Mouse (Mus musculus) midbrain, postnatal 0 days (tissue): ENCODE measurements at regions not wholly inside any gene's neighbourhood (a gene's known extent, or its start where the extent isn't known, plus 50 kb on each side); places are given as distances from the start of the nearest gene placed in this dataset.
A peak's percentile ranks its signal among the peaks of the same experiment; 100 is the strongest.

ENCODE experiments used
- ATAC-seq: fragments of 200-750 bp; cut with Nextera tagmentation; 2 replicates; pipeline ENCODE4 v1.8.0; 2017; ENCODE audit warnings: moderate number of reproducible peaks, mild to moderate bottlenecking, moderate TSS enrichment, moderate library complexity; ENCODE audit not compliant: low FRiP score
- DNase-seq: peaks from one replicate; pipeline ENCODE4 v3.0.0-alpha.2; 2015; ENCODE audit warnings: low spot score
- H3K27ac ChIP-seq: fragments of 300-500 bp; sonication (generic); 2 replicates; pipeline ENCODE4 v1.5.1; 2014; ENCODE audit warnings: low read depth, mild to moderate bottlenecking, low read length, mixed read lengths
- H3K27me3 ChIP-seq: fragments of 300-500 bp; sonication (generic); 2 replicates; pipeline ENCODE4 v1.6.1; 2014; ENCODE audit warnings: low read length, control low read depth, mixed read lengths; ENCODE audit not compliant: insufficient read depth
- H3K36me3 ChIP-seq: fragments of 300-500 bp; sonication (generic); 2 replicates; pipeline ENCODE4 v1.6.1; 2014; ENCODE audit warnings: low read length, control low read depth, mixed read lengths; ENCODE audit not compliant: insufficient read depth
- H3K4me1 ChIP-seq: fragments of 300-500 bp; sonication (generic); 2 replicates; pipeline ENCODE4 v1.6.1; 2014; ENCODE audit warnings: mild to moderate bottlenecking, control low read depth, antibody characterized with exemption, low read length, mixed read lengths; ENCODE audit not compliant: insufficient read depth
- H3K4me2 ChIP-seq: fragments of 300-500 bp; sonication (generic); 2 replicates; pipeline ENCODE4 v1.6.1; 2014; ENCODE audit warnings: low read depth, mild to moderate bottlenecking, low read length, mixed read lengths; ENCODE audit not compliant: poor library complexity, severe bottlenecking
- H3K4me3 ChIP-seq: fragments of 300-500 bp; sonication (generic); 2 replicates; pipeline ENCODE4 v1.5.1; 2014; ENCODE audit warnings: low read depth, mild to moderate bottlenecking, low read length, moderate library complexity
- H3K9ac ChIP-seq: fragments of 300-500 bp; sonication (generic); replicated peaks from 2 replicates; pipeline ENCODE4 v1.6.1; 2014; ENCODE audit warnings: mild to moderate bottlenecking, low read length, moderate library complexity, mixed read lengths; ENCODE audit not compliant: poor library complexity, severe bottlenecking
- H3K9me3 ChIP-seq: fragments of 300-500 bp; sonication (generic); 2 replicates; pipeline ENCODE4 v1.6.1; 2016; ENCODE audit warnings: low read length, control low read depth
- CTCF ChIP-seq: IDR thresholded peaks from 2 replicates; pipeline ENCODE4 v1.5.1; 2016; ENCODE audit warnings: antibody characterized with exemption, mild to moderate bottlenecking
- WGBS: fragments of 180-500 bp; shearing (Covaris S2); extraction: QIAGEN DNeasy Blood & Tissue Kit; methylation state at CpG from one replicate; pipeline ENCODE4 v1.1.7; 2014; 5-methylcytosine and 5-hydroxymethylcytosine counted together

DNA sequence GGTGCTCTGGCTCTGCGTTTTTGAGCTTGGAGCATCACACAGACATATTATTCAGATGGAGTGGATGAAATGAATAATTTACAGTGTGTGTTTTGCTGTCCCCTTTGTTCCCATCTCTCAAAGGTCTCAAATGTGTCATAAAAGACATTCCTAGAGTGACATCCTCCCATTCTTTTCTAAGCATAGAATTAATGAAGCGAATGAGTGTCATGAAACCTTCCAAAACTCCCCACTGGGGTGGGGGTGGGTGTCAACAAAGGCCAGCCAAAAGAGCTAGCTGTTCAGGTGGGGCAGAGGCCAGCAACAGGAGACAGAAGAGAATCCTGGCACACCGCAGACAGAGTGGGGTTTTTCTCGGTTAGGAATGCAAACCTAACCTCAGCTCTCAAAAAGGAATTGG lies 104.1 kb downstream of the Akap11 start:
- TF ChIP-seq CTCF, result no peak
- no peak for ATAC-seq
- no peak overlapping the region for H3K4me3 ChIP-seq
- no peak overlapping the region for H3K9ac ChIP-seq
- no peaks in the 10 kb centered on the region for H3K9me3 ChIP-seq
- no peaks in the 10 kb centered on the region for H3K36me3 ChIP-seq
- H3K4me1 ChIP-seq, result no peaks in the 10 kb centered on the region
- H3K27me3 ChIP-seq, result no peaks in the 10 kb centered on the region
- WGBS, result 63% methylated on average over 4 of the region's 4 CpGs
- no peak overlapping the region for H3K4me2 ChIP-seq
- no peak overlapping the region for H3K27ac ChIP-seq
- DNase-seq, result no peak

DNA sequence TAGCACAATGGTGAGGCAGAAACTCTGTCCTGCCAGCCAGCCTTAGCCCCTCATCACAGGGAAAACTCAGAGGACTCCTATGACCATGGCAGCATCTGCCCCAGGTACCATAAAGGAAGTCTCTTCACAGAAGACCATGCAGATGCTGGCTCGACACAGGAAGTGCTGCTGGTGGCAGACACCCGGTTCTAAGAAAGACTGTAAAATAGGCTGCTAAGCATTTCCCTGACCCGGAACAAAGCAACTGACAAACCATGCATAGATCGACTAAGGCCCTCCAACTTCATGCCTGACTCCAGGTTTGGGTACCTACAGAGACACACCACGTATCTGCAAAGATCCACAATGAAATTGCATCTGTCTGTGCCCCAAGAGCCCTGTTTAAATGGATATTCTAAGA lies 104.7 kb downstream of the Akap11 start:
- 71% methylated on average over 5 of the region's 5 CpGs for WGBS
- H3K27ac ChIP-seq, result no peak overlapping the region
- DNase-seq (no peak), ATAC-seq (no peak)
- no peak overlapping the region for H3K4me3 ChIP-seq
- H3K9me3 ChIP-seq, result no peaks in the 10 kb centered on the region
- H3K9ac ChIP-seq, result no peak overlapping the region
- no peak for TF ChIP-seq CTCF
- no peaks in the 10 kb centered on the region for H3K27me3 ChIP-seq
- H3K36me3 ChIP-seq, result no peaks in the 10 kb centered on the region
- no peaks in the 10 kb centered on the region for H3K4me1 ChIP-seq
- no peak overlapping the region for H3K4me2 ChIP-seq

DNA sequence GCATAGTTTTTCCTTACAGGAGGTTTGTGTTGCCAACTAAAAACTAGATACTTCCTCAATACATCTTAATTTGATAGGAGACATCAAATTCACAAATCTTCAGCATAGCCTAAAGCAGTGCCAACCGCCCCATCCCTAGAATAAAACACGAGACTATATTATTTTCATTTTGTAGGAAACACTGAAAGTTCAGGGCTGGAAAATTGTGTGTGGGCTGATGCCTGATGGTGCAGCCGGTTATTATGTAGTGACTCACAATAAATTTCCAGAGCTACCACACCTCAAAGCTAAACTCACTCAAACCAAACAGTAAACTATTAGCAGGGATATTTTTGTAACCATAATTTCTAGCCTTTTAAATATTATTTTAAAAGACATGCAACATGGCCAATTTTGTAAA lies 105.2 kb downstream of the Akap11 start:
- Histone ChIP-seq H3K4me3 (no peak overlapping the region), H3K4me2 (no peak overlapping the region), H3K36me3 (no peaks in the 10 kb centered on the region), H3K27ac (no peak overlapping the region), H3K9me3 (no peaks in the 10 kb centered on the region), H3K27me3 (no peaks in the 10 kb centered on the region), H3K4me1 (no peaks in the 10 kb centered on the region), H3K9ac (no peak overlapping the region)
- no peak for TF ChIP-seq CTCF
- WGBS, result 86% methylated on average over 3 of the region's 3 CpGs
- DNase-seq, result no peak
- ATAC-seq, result no peak

DNA sequence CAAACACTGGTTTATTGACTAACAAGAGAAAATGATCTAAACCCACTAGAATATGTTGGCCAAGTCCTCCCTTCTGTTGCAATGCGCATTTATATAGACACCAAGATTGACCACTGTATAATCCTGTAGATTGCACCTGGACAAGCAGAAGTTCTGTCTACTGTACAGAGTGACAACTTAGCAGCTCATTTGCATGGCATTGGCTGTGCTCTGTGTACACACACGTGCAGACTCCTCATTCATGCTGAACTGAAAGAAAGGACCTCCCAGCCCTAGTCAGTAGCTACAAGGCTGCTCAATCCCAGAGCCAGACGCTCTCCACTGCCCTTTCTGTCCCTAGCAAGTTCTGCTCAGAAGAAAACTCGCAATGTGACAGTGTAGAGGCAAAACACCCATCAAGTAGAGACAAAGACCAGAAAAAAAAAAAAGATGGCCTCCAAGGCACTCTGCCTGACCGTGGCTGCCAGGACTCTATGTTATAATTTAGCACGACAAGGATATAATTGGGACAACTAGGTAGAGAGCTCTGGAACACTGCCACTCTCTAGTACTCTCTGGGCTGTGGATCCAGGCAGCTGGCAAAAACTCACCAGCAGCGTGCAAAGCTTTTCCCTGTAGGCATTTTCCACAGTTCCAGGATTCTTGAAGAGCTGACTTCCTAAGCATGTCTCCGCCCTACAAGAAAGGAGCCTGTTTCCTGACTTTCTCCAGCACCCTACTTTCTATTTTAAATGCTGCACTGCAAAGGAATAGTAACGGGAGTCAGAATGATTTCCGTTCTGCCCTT lies 108.2 kb downstream of the Akap11 start:
- no peak overlapping the region for H3K27ac ChIP-seq
- DNase-seq (peak; percentile 6), ATAC-seq (no peak)
- no peak overlapping the region for H3K4me3 ChIP-seq
- 72% methylated on average over 10 of the region's 10 CpGs for WGBS
- no peak overlapping the region for H3K4me2 ChIP-seq
- no peaks in the 10 kb centered on the region for H3K36me3 ChIP-seq
- H3K9me3 ChIP-seq, result no peaks in the 10 kb centered on the region
- no peak for TF ChIP-seq CTCF
- no peaks in the 10 kb centered on the region for H3K27me3 ChIP-seq
- no peak overlapping the region for H3K9ac ChIP-seq
- H3K4me1 ChIP-seq, result no peaks in the 10 kb centered on the region

DNA sequence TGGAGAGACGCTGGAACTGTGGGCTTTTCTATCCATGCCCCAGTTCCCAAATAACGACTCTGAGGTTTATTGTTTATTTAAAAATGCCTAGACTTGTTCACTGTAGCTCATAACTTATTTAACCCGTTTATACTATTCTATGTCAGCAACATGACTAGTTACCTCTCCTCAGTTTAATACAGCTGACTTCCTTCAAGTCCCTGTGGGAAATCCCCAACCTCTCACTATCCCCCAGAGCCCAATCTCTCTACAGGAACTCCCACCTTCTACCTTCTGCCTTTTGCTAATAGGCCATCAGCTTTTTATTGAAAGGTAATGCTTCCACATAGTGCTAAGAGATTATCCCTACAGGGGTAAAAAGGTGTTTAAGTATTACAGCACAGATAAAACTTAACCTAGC lies 109.5 kb downstream of the Akap11 start:
- H3K36me3 ChIP-seq, result no peaks in the 10 kb centered on the region
- no peaks in the 10 kb centered on the region for H3K4me1 ChIP-seq
- no peak overlapping the region for H3K4me3 ChIP-seq
- no peaks in the 10 kb centered on the region for H3K9me3 ChIP-seq
- DNase-seq (no peak), ATAC-seq (no peak)
- no peak overlapping the region for H3K27ac ChIP-seq
- no peak overlapping the region for H3K9ac ChIP-seq
- WGBS, result 78% methylated on average over 3 of the region's 3 CpGs
- no peak overlapping the region for H3K4me2 ChIP-seq
- no peak for TF ChIP-seq CTCF
- H3K27me3 ChIP-seq, result no peaks in the 10 kb centered on the region

DNA sequence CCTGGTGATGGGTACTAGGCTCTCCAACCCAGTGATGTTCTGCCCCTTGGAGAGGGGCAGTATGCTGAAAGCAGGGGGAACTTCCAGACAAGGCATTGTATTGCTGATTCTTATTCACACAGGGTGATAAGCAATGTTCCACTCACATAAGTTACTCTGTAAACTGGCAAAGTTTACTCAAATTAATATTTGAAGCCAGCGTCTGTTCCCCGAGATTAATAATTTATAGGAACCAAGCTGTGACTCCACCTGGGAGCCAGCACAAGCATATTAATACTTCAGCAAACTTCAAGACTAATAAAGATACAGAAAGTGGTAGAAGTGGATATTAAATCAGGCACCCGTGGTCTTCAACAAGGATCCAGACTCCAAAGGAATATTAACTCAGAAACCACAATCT lies 114.0 kb downstream of the Akap11 start:
- Histone ChIP-seq H3K4me2 (no peak overlapping the region), H3K27me3 (no peaks in the 10 kb centered on the region), H3K9ac (no peak overlapping the region), H3K4me1 (no peaks in the 10 kb centered on the region), H3K4me3 (no peak overlapping the region), H3K36me3 (no peaks in the 10 kb centered on the region), H3K27ac (no peak overlapping the region), H3K9me3 (no peaks in the 10 kb centered on the region)
- DNase-seq (no peak), ATAC-seq (no peak)
- TF ChIP-seq CTCF, result no peak
- WGBS, result 68% methylated on average over 3 of the region's 3 CpGs
